Comparison of ENCODE assay signal across 12 mouse cellular contexts in the genomic region with DNA sequence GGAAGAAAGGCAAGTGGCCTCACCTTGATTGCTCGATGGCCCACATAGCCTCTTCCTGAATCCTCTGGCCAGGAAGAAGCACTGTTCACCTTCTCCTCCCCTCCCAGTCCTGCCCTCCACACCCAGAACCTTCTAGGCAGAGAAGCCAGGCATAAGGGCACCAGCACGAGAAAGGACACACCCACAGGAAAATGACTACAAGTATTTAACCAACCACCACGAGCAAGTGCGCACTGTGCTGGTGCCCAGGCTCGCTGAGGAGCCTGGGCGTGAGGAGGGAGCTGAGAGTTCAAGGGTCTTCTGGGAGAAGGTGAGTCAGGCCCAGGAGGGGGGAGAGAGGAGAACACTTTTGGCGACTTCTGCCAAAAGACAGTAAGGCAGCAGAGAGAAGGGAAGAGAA.
A peak's percentile ranks its signal among the peaks of the same experiment; 100 is the strongest.
DNase-seq lines count a peak whose midpoint lies in the region; ATAC-seq lines count a peak whose summit lies in the region.
"Had no signal": no experiment of that assay in that cellular context is flagged by ENCODE, and none has a peak within 500 bp of the region (broad histone marks: within the 10 kb centered on the region; RNA-seq: fewer than 3 reads in every experiment).

No protein-coding gene starts in this region.

- peak overlapping the region; percentile 80 for H3K27ac ChIP-seq in lung, embryonic 15.5 days
- H3K27ac ChIP-seq in midbrain, embryonic 11.5 days (ENCODE audit: low read depth, low read length): no peak overlapping the region
- H3K27ac ChIP-seq: liver, embryonic 12.5 days had no signal

- peaks cover 8% of the 10 kb centered on the region; the same call in 1 of the 2 replicates for H3K9me3 ChIP-seq in megakaryocyte, embryonic 14.5 days
- no peaks in the 10 kb centered on the region for H3K9me3 ChIP-seq in lung, embryonic 15.5 days
- no peaks in the 10 kb centered on the region for H3K9me3 ChIP-seq in midbrain, embryonic 11.5 days (ENCODE audit: control insufficient read depth, low read length)
- H3K9me3 ChIP-seq: liver, embryonic 12.5 days had no signal

- H3K4me2 ChIP-seq in lung, embryonic 15.5 days: peak overlapping the region; percentile 8; the same call in 1 of the 2 replicates
- no peak overlapping the region for H3K4me2 ChIP-seq in midbrain, embryonic 11.5 days
- H3K4me2 ChIP-seq: liver, embryonic 12.5 days had no signal

- peaks cover 100% of the 10 kb centered on the region for H3K4me1 ChIP-seq in megakaryocyte, embryonic 14.5 days
- peaks cover 78% of the 10 kb centered on the region for H3K4me1 ChIP-seq in lung, embryonic 15.5 days
- no peaks in the 10 kb centered on the region for H3K4me1 ChIP-seq in midbrain, embryonic 11.5 days (ENCODE audit: control insufficient read depth, insufficient read depth, low read length)

- intact Hi-C loops in heart, postnatal 25 days (cut with DNase I): no loop called here

- 41% methylated on average over 7 of the region's 7 CpGs for WGBS in lung, embryonic 15.5 days
- 82% methylated on average over 7 of the region's 7 CpGs for WGBS in midbrain, embryonic 11.5 days

- DNase-seq in heart, adult 11 months: peak; percentile 96
- no peak for DNase-seq in heart, postnatal 25 days (ENCODE audit: low spot score)
- DNase-seq in adrenal gland, adult 8-10 months: no peak
- no peak for DNase-seq in midbrain, embryonic 11.5 days (ENCODE audit: low spot score, missing footprints)
- DNase-seq: B cell, adult 2 months; heart, postnatal 4 days; thymus, postnatal 25 days had no signal

- ATAC-seq in megakaryocyte, adult 5-6 weeks (ENCODE audit: poor library complexity, severe bottlenecking): no peak
- no peak for ATAC-seq in lung, embryonic 15.5 days (ENCODE audit: borderline replicate concordance, extremely low read depth, low FRiP score, low TSS enrichment)
- no peak for ATAC-seq in midbrain, embryonic 11.5 days (ENCODE audit: low FRiP score)
- ATAC-seq in inflammation-experienced regulatory T-cells, adult 6 months: no peak
- ATAC-seq: liver, embryonic 12.5 days had no signal

- H3K36me3 ChIP-seq in megakaryocyte, embryonic 14.5 days (replicated peaks; ENCODE audit: low read length): peaks cover 95% of the 10 kb centered on the region
- H3K36me3 ChIP-seq in lung, embryonic 15.5 days: peaks cover 10% of the 10 kb centered on the region; the same call in 1 of the 2 replicates
- no peaks in the 10 kb centered on the region for H3K36me3 ChIP-seq in midbrain, embryonic 11.5 days (ENCODE audit: control insufficient read depth, insufficient read depth, low read length)
- H3K36me3 ChIP-seq: liver, embryonic 12.5 days had no signal

- H3K9ac ChIP-seq in lung, embryonic 15.5 days: no peak overlapping the region
- H3K9ac ChIP-seq in midbrain, embryonic 11.5 days (ENCODE audit: low read length): no peak overlapping the region
- H3K9ac ChIP-seq: liver, embryonic 12.5 days had no signal

- peak overlapping the region; percentile 89 for H3K4me3 ChIP-seq in megakaryocyte, embryonic 14.5 days (replicated peaks)
- no peak overlapping the region for H3K4me3 ChIP-seq in lung, embryonic 15.5 days
- H3K4me3 ChIP-seq in midbrain, embryonic 11.5 days (ENCODE audit: low read depth, low read length): no peak overlapping the region
- H3K4me3 ChIP-seq: liver, embryonic 12.5 days had no signal

- no peaks in the 10 kb centered on the region for H3K27me3 ChIP-seq in megakaryocyte, embryonic 14.5 days (replicated peaks)
- no peaks in the 10 kb centered on the region for H3K27me3 ChIP-seq in lung, embryonic 15.5 days
- H3K27me3 ChIP-seq in midbrain, embryonic 11.5 days (ENCODE audit: control insufficient read depth, insufficient read depth, low read length): no peaks in the 10 kb centered on the region
- H3K27me3 ChIP-seq: liver, embryonic 12.5 days had no signal
